Mouse (Mus musculus) heart, embryonic 13.5 days (tissue): Measurements from ENCODE around the gene Dnah10. TPM values are rescaled to one million over a fixed set of nuclear protein-coding genes. Genes with fewer than 3 reads are reported as not detected.

Experiments used
- ATAC-seq: fragments of 200-750 bp; cut with Nextera tagmentation; 2 replicates; pipeline ENCODE4 v1.8.0; 2017; ENCODE audit warnings: moderate TSS enrichment; ENCODE audit not compliant: insufficient number of reproducible peaks, low FRiP score, low TSS enrichment; ENCODE audit errors: extremely low read depth
- H3K27ac ChIP-seq: fragments of 300-500 bp; sonication (generic); replicated peaks from 2 replicates; pipeline ENCODE4 v1.5.1; 2015; ENCODE audit warnings: moderate library complexity, mild to moderate bottlenecking, inconsistent platforms
- H3K27me3 ChIP-seq: fragments of 300-500 bp; sonication (generic); replicated peaks from 2 replicates; pipeline ENCODE4 v1.6.1; 2015; ENCODE audit warnings: mild to moderate bottlenecking, inconsistent platforms
- H3K36me3 ChIP-seq: fragments of 300-500 bp; sonication (generic); 2 replicates; pipeline ENCODE4 v1.6.1; 2015; ENCODE audit warnings: mild to moderate bottlenecking, inconsistent platforms
- H3K4me1 ChIP-seq: fragments of 300-500 bp; sonication (generic); 2 replicates; pipeline ENCODE4 v1.6.1; 2015; ENCODE audit warnings: inconsistent platforms
- H3K4me2 ChIP-seq: fragments of 300-500 bp; sonication (generic); 2 replicates; pipeline ENCODE4 v1.6.1; 2015; ENCODE audit warnings: inconsistent platforms, mild to moderate bottlenecking, moderate library complexity
- H3K4me3 ChIP-seq: fragments of 300-500 bp; sonication (generic); 2 replicates; pipeline ENCODE4 v1.5.1; 2015; ENCODE audit warnings: moderate library complexity, mild to moderate bottlenecking, inconsistent platforms
- H3K9ac ChIP-seq: fragments of 300-500 bp; sonication (generic); 2 replicates; pipeline ENCODE4 v1.6.1; 2015; ENCODE audit warnings: inconsistent platforms, mild to moderate bottlenecking, moderate library complexity
- H3K9me3 ChIP-seq: fragments of 300-500 bp; sonication (generic); 2 replicates; pipeline ENCODE4 v1.6.1; 2016; ENCODE audit warnings: inconsistent platforms
- WGBS: fragments of 180-500 bp; shearing (Covaris S2); methylation state at CpG from one replicate; pipeline ENCODE4 v1.1.7; 2015; ENCODE audit warnings: mixed read lengths; 5-methylcytosine and 5-hydroxymethylcytosine counted together
- polyA plus RNA-seq: library from polyadenylated mRNA; unstranded; fragments of >200 nt; fragmentation: Nextera tagmentation; extraction: Ambion mirVana; gene quantifications from 2 replicates; pipeline ENCODE4 v1.2.1, GENCODE M21; 2015

Dnah10 gene
- polyA plus RNA-seq, 1 experiment from 2014 or later, result 0.03 TPM

- Histone ChIP-seq H3K4me3 (no peak overlapping the region), H3K4me2 (no peak overlapping the region), H3K27ac (no peak overlapping the region), H3K36me3 (no peaks in the 10 kb centered on the region), H3K9ac (no peak overlapping the region), H3K27me3 (peaks cover 81% of the 10 kb centered on the region), H3K4me1 (peaks cover 37% of the 10 kb centered on the region), H3K9me3 (no peaks in the 10 kb centered on the region)
- WGBS, result 76% methylated on average over 1 of the region's 1 CpGs
- no peak for ATAC-seq
Observed at GRCm38 (mm10) chr5:124847014-124847413, 122.1 kb downstream of the Dnah10 start.

DNA sequence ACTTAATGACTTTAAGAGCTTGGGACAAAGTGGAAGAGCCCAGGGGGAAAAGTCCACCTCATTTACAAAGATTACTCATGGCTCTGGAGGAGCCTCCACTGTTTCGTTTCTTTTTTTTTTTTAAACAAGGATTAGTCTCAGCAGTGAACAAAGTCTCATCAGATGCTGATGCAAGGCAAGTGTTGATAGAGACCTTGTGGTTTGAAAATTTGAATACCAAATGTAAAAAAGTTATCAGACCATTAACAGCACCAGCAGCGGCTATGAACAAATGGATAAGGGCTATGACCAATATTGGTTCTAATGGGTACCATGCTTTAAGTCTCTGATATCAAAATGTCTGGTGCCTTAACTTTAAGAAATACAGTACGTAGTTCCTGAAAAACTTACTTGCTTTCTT, 124.1 kb downstream of the Dnah10 start:
- Histone ChIP-seq H3K27me3 (peaks cover 67% of the 10 kb centered on the region), H3K36me3 (no peaks in the 10 kb centered on the region), H3K4me2 (no peak overlapping the region), H3K27ac (no peak overlapping the region), H3K9me3 (no peaks in the 10 kb centered on the region), H3K4me3 (no peak overlapping the region), H3K9ac (no peak overlapping the region), H3K4me1 (peaks cover 34% of the 10 kb centered on the region)
- 72% methylated on average over 3 of the region's 3 CpGs for WGBS
- no peak for ATAC-seq

GRCm38 (mm10) chr5:124851572-124851971, 126.7 kb downstream of the Dnah10 start:
- ATAC-seq, result no peak
- 45% methylated on average over 4 of the region's 4 CpGs for WGBS
- Histone ChIP-seq H3K4me1 (peaks cover 17% of the 10 kb centered on the region), H3K27ac (no peak overlapping the region; the same call in 1 of the 2 replicates), H3K4me2 (no peak overlapping the region), H3K27me3 (peaks cover 68% of the 10 kb centered on the region), H3K4me3 (no peak overlapping the region), H3K36me3 (no peaks in the 10 kb centered on the region), H3K9me3 (no peaks in the 10 kb centered on the region), H3K9ac (no peak overlapping the region)

- Histone ChIP-seq H3K4me1 (peaks cover 17% of the 10 kb centered on the region), H3K27ac (peak overlapping the region; percentile 9; the same call in 1 of the 2 replicates), H3K9ac (no peak overlapping the region), H3K36me3 (no peaks in the 10 kb centered on the region), H3K27me3 (peaks cover 67% of the 10 kb centered on the region), H3K4me3 (no peak overlapping the region), H3K4me2 (no peak overlapping the region), H3K9me3 (no peaks in the 10 kb centered on the region)
- no peak for ATAC-seq
- WGBS, result 22% methylated on average over 2 of the region's 2 CpGs
Observed at GRCm38 (mm10) chr5:124852294-124852693, 127.4 kb downstream of the Dnah10 start.

GRCm38 (mm10) chr5:124853079-124853478, 128.2 kb downstream of the Dnah10 start:
- Histone ChIP-seq H3K4me1 (peaks cover 17% of the 10 kb centered on the region), H3K4me3 (no peak overlapping the region), H3K27ac (peak overlapping the region; percentile 9), H3K4me2 (no peak overlapping the region), H3K36me3 (no peaks in the 10 kb centered on the region), H3K9ac (no peak overlapping the region), H3K9me3 (no peaks in the 10 kb centered on the region), H3K27me3 (peaks cover 72% of the 10 kb centered on the region)
- no peak for ATAC-seq
- WGBS, result 62% methylated on average over 2 of the region's 2 CpGs

DNA sequence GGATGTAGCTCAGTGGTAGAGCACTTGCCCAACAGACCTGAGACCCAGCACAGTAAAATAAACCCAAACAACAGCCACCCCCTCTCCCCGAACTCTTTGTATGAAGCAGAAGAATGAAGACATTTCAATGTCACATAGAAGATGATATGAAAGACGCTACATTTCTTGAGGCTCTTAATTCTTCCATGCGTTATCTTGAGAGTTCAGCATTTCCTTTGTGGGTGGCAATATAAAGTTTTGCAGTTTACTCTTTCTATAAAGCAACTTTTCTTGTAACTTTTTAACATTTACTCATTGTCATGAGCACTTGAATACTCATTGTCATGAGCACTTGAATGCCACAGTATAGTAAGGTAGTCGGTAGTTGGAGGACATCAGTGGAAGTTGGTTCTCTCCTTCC, 129.3 kb downstream of the Dnah10 start:
- Histone ChIP-seq H3K4me2 (no peak overlapping the region), H3K9me3 (no peaks in the 10 kb centered on the region), H3K36me3 (no peaks in the 10 kb centered on the region), H3K27me3 (peaks cover 70% of the 10 kb centered on the region), H3K4me1 (peaks cover 17% of the 10 kb centered on the region), H3K4me3 (no peak overlapping the region), H3K27ac (no peak overlapping the region), H3K9ac (no peak overlapping the region)
- WGBS, result 81% methylated on average over 4 of the region's 4 CpGs
- no peak for ATAC-seq

DNA sequence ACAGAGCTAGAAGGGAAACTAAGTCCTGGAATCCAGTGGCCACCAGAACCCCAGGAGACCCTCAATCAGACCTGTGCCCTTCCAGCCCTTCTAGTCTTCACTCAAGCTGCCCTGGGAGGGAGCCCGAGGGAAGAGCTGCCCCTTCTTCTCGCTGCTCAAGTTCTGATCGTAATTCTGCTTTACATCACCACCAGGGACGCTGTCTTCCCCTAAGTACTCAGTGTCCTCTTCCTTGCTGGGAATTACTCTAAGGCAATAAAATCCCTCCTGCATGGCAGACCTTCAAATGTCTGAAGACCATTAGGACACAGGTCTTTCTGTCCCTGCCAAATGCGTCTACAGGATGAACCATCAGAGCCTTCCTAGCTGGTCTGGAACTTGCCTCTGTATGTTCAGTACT, 135.1 kb downstream of the Dnah10 start:
- WGBS, result 12% methylated on average over 5 of the region's 5 CpGs

DNA sequence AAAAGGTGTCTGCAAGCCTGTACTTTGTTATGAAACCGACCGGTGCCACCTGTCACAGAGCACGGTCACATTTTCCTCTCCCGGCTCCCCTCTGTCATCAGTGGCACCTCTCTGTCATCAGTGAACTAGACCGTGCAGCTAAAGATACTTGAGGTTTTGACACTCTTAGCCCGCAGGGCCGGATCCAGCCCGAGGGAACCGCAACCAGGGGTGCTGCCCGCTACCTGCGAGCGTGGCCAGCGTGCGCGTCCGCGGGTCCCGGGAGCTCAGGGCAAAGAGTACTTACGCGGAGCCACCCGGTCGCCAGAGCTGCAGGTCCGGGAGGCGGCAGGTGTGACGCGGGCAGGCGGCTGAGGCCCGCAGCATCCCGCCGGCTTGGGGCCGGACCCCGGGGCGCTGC, 136.6 kb downstream of the Dnah10 start:
- peak overlapping the region; percentile 96 for H3K4me2 ChIP-seq
- H3K4me3 ChIP-seq, result peak overlapping the region; percentile 74
- H3K9ac ChIP-seq, result peak overlapping the region; percentile 79
- WGBS, result under 1% methylated on average over 29 of the region's 33 CpGs
- H3K9me3 ChIP-seq, result no peaks in the 10 kb centered on the region
- 0 out of 2 replicates have a peak overlapping the region, but pooled peaks have one; percentile 39 for H3K27ac ChIP-seq
- H3K36me3 ChIP-seq, result peaks cover 16% of the 10 kb centered on the region
- peaks cover 53% of the 10 kb centered on the region for H3K27me3 ChIP-seq
- peaks cover 23% of the 10 kb centered on the region for H3K4me1 ChIP-seq
- ATAC-seq, result no peak

More for the DNA sequence above, 135.1 kb downstream of the Dnah10 start:
- H3K4me1 ChIP-seq, result peaks cover 21% of the 10 kb centered on the region
- peaks cover 6% of the 10 kb centered on the region for H3K36me3 ChIP-seq
- H3K27me3 ChIP-seq, result peaks cover 63% of the 10 kb centered on the region
- ATAC-seq, result no peak
- H3K4me3 ChIP-seq, result no peak overlapping the region
- H3K4me2 ChIP-seq, result no peak overlapping the region
- no peak overlapping the region for H3K27ac ChIP-seq
- H3K9me3 ChIP-seq, result no peaks in the 10 kb centered on the region
- no peak overlapping the region for H3K9ac ChIP-seq

GRCm38 (mm10) chr5:124862013-124862866, 137.4 kb downstream of the Dnah10 start, which contains the start of the genes Ccdc92 and Zfp664:
Gene Ccdc92, minus strand, starts transcription at chr5:124862424.
Gene Zfp664, plus strand, starts transcription at chr5:124862691.
- H3K4me3 ChIP-seq, result peak within 1 kb of the TSS; percentile 74
- H3K36me3 ChIP-seq, result peaks cover 18% of the 10 kb centered on the region
- no peaks in the 10 kb centered on the region for H3K9me3 ChIP-seq
- peak; percentile 95 for ATAC-seq
- WGBS, result under 1% methylated on average over 74 of the region's 103 CpGs
- H3K4me1 ChIP-seq, result peaks cover 23% of the 10 kb centered on the region
- H3K4me2 ChIP-seq, result peak within 1 kb of the TSS; percentile 96
- H3K9ac ChIP-seq, result peak within 1 kb of the TSS; percentile 88
- H3K27me3 ChIP-seq, result peaks cover 47% of the 10 kb centered on the region
- H3K27ac ChIP-seq, result peak within 1 kb of the TSS; percentile 88

GRCm38 (mm10) chr5:124862871-124863741, 138.2 kb downstream of the Dnah10 start:
- peak; percentile 6; the same call in 1 of the 2 replicates for ATAC-seq
- Histone ChIP-seq H3K4me3 (peak overlapping the region; percentile 74), H3K4me1 (peaks cover 30% of the 10 kb centered on the region), H3K36me3 (peaks cover 24% of the 10 kb centered on the region), H3K9ac (peak overlapping the region; percentile 88), H3K27ac (peak overlapping the region; percentile 88), H3K4me2 (peak overlapping the region; percentile 96), H3K9me3 (no peaks in the 10 kb centered on the region), H3K27me3 (peaks cover 38% of the 10 kb centered on the region)
- WGBS, result under 1% methylated on average over 53 of the region's 88 CpGs

- no peak for ATAC-seq
- H3K27me3 ChIP-seq, result no peaks in the 10 kb centered on the region
- H3K4me2 ChIP-seq, result no peak overlapping the region
- H3K4me3 ChIP-seq, result no peak overlapping the region
- WGBS, result 39% methylated on average over 4 of the region's 4 CpGs
- H3K9ac ChIP-seq, result 0 out of 2 replicates have a peak overlapping the region, but pooled peaks have one; percentile 16
- H3K27ac ChIP-seq, result no peak overlapping the region
- H3K9me3 ChIP-seq, result no peaks in the 10 kb centered on the region
- peaks cover 67% of the 10 kb centered on the region for H3K4me1 ChIP-seq
- peaks cover 27% of the 10 kb centered on the region for H3K36me3 ChIP-seq
Observed at GRCm38 (mm10) chr5:124868981-124869380, 144.1 kb downstream of the Dnah10 start.
